Mouse (Mus musculus) olfactory bulb, adult 2 months (tissue): ENCODE data around the gene Dnah5.

ENCODE experiments used
- CTCF ChIP-seq: fragments of 200-500 bp; IDR thresholded peaks from 2 replicates; pipeline ENCODE4 v1.5.1; 2012; ENCODE audit warnings: low read depth, mild to moderate bottlenecking, low read length, moderate library complexity; ENCODE audit not compliant: insufficient read depth
- POLR2A ChIP-seq: fragments of 200-500 bp; IDR thresholded peaks from 2 replicates; pipeline ENCODE4 v1.6.1; 2012; ENCODE audit warnings: mild to moderate bottlenecking, low read depth, low read length, moderate library complexity; ENCODE audit not compliant: insufficient read depth

GRCm38 (mm10) chr15:28189668-28190067 lies 13.9 kb upstream of the Dnah5 start:
- TF ChIP-seq CTCF (no peak), POLR2A (no peak)
